Mouse (Mus musculus) liver, adult 2 months (tissue): Measurements from ENCODE around the gene Pak4.

Source experiments
- CTCF ChIP-seq: fragments of 200-500 bp; IDR thresholded peaks from 2 replicates; pipeline ENCODE4 v1.5.1; 2011; ENCODE audit warnings: low read depth, low read length, control low read depth
- POLR2A ChIP-seq: fragments of 200-500 bp; IDR thresholded peaks from 2 replicates; pipeline ENCODE4 v1.6.1; 2011; ENCODE audit warnings: low read length, control low read depth; ENCODE audit not compliant: insufficient read depth; ENCODE audit errors: extremely low read depth

DNA sequence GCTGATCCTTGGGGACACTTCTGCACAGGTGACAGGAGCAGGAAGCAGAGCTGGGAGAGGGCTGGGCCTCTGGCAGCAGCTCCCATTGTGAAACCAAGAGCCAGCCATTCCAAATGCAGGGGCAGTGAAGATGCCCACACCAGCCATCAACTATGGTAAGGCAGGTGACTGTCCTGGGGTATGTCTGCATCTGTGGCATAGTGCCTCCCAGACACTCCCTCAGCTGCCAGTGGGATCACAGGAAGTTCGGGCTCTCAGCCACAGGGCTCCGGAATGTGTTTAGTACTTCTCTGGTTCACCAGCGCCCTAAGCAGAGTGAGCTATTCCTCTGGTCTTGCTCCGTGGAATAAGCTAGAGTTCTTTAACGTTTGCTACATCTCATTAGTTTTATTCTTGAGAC lies 40.9 kb downstream of the Pak4 start:
- TF ChIP-seq POLR2A (no peak), CTCF (no peak)
